Mouse (Mus musculus): Measurements from ENCODE around the gene Tfcp2l1.
A peak's percentile ranks its signal among the peaks of the same experiment; 100 is the strongest.
"Not testable (repeated sequence)": the region's sequence is repeated elsewhere in the genome, so short reads cannot be mapped to it uniquely, and the experiment has no call there.

The Tfcp2l1 gene

DNA sequence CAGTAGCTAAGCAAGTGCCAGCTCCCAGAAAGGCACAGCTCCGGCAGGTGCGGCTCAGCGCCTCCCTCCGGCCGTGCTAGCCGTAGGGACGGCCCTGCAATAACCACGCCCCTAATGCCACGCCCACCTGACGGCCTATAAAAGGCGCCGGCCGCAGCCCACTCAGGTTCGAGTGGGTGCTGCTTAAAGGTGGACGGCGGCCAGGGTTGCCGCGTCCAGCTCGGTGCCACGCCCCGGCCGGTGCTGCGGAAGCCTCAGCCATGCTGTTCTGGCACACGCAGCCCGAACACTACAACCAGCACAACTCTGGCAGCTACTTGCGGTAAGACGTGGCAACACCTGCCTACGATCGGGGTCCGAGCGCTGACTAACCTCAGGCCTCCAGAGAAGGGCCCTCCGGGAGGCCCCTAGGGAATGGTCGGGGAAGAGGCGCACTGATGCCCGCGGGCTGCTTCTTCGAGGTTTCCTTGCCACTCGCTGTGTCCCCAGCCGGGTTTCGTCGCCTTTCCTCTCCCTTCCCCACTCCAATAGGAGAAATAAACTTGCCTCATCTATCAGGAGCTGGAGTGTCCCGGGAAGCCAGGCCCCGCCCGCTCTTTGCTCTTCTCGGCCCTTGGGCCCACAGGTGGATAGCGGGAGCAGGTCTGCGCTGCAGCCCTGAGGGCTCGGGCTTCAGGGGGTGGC is at the start of gene Tfcp2l1:
Gene Tfcp2l1 (plus strand): TSS at position 165 of the 684 bp plus-strand sequence.
- DNase-seq, result peak; percentile 34

DNA sequence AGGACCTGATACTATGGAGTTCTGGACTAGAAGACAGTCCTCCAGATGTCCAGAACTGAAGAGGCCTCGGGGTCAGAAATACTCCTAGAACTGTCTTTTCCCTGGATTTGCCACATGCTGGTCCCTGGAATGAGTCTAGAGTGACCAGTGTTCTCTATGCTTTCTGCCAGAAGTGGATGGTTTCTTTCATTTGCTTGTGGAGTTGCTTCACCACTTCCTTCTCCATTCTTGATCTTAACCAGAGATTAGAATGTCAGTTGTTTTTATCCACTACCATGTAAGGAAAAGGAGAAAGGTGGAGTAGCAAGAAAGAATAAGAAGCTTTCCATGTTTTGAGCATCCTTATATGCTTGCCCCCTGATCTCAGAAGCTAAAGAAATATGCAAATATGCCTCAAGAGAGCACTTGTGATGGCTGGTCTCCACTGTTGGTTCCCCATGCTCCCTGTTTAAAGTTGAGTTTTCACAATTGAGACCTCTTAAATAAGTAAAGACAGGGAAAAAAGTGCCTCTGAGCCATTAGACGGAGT is 47.5 kb upstream of the Tfcp2l1 start:
- no peak for DNase-seq

DNA sequence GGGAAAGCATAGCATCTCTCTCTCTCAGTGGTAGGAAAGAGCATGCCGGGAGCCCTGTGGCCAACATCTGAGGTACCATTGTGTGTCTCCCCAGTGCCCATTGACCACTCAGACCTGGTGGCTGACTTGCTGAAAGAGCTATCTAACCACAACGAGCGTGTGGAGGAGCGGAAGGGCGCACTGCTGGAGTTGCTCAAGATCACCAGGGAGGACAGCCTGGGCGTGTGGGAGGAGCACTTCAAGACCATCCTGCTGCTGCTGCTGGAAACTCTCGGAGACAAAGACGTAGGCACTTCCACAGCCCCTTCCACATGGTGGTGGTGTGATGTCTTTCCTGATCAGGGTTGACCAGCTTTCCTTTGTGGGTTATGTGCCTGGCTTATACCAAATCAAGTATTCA is 46.6 kb upstream of the Tfcp2l1 start:
- DNase-seq, result peak; percentile 14

GRCm38 (mm10) chr1:118589721-118590120 is 38.0 kb upstream of the Tfcp2l1 start:
- DNase-seq, result peak; percentile 14

DNA sequence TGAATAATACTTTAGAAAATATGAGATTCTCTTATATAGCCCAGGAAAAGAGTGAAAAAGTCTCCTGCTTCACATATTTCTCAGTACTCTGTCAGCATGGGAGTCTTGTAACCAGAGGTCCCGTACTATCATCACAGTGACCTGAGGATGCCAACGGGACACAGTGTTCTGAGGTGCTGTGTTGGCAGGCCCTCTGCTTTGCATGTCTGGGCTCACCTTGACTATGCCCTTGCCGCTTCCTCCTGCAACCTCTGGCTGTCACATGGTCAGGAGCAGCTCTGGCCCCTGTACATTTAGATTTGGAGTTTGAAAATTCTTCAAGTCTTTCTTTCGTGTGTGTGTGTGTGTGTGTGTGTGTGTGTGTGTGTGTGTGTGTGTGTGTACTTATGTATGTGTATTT is 34.8 kb upstream of the Tfcp2l1 start:
- DNase-seq, result no peak

DNA sequence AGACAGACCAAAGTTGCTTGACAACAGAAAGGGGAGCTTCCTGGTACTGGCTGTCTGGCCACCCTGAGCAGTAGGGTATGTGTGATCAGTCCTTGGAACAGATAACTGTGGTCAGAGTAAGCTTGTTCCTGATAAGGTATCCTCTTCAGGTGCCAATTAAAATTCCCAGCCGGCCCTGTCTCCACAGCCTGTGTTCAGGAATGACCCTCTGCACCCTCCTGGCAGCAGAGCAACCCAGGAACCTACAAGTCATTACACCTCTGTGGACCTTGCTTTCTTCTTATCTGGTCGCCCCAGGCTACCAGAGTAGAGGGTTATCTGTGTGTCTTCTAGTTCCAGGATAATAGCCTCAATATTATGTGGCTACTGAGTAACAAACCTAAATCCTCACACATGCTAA is 32.4 kb upstream of the Tfcp2l1 start:
- DNase-seq, result no peak

GRCm38 (mm10) chr1:118597475-118598213 is 30.1 kb upstream of the Tfcp2l1 start:
- no peak for DNase-seq

GRCm38 (mm10) chr1:118598339-118598738 is 29.4 kb upstream of the Tfcp2l1 start:
- DNase-seq, result no peak

- DNase-seq, result no peak
These were observed 14.0 kb upstream of the Tfcp2l1 start for GRCm38 (mm10) chr1:118613631-118614183.

- not testable (repeated sequence) for DNase-seq
These were observed 6.7 kb upstream of the Tfcp2l1 start for GRCm38 (mm10) chr1:118621055-118621454.

DNA sequence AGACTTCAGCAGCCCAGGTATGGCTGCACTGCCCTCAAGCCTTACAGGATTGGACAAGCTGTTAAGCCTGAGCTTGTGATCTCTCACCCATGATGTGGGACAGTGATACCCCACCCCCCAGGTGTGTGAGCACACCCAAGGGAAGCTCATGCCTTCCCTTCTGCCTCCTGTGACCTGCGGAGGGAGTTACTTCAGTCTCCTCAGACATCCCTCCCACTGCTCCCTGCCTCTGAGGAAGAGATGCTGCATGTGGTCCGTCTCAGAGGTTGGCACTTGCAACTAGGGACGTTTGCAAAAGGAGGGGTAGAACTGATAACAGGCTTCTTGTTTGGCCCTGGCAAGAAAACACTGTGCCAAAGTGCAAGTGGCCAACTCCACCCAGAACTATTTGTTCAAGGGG is 4.9 kb upstream of the Tfcp2l1 start:
- no peak for DNase-seq

GRCm38 (mm10) chr1:118625461-118625860 is 2.3 kb upstream of the Tfcp2l1 start:
- DNase-seq, result no peak

GRCm38 (mm10) chr1:118625921-118626320 is 1.8 kb upstream of the Tfcp2l1 start:
- no peak for DNase-seq

DNA sequence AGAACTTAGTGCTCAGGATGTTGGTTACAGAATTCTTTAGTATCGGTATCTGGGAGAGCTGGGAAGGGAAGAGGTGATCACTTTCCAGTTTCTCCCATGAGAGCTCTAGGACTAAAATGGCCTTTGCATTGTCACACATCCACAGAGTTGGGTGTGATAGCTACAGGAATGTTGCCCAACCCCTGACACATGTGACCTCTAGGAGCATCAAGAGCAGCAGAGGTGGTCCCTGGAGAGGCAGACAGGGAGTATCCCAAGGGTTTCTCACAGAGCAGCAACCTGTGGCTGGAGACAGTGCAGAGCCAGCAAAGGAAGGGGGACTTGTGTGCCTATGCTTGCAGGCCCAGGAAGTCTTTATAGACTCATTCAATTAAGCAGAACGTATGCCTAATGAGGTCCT is 1.3 kb upstream of the Tfcp2l1 start:
- no peak for DNase-seq

DNA sequence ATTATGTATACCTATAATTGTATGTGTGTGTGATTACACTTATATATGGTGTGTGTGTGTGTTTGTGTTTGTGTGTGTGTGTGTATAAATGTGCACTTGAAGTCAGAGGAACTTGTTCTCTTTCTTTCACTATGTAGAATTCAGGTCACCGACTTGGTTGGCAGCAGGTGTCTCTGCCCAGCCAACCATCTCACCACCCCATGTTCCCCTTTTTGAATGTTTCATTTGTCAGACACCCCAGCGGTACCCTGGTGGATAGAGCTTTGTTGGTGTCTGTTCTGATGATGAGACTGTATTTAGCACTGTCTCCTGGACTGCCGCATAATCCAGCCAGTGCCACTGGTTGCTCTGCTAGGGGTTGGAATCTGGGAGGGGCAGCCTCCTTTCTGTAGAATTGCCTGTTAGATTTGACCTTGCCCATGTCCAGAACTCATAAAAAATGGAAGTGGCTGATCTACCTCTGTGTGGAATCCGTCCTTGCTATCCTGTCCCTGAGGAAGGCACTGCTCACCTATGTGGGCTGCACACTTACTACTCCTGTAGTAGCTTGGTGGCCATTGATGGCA is 5.8 kb downstream of the Tfcp2l1 start:
- no peak for DNase-seq

DNA sequence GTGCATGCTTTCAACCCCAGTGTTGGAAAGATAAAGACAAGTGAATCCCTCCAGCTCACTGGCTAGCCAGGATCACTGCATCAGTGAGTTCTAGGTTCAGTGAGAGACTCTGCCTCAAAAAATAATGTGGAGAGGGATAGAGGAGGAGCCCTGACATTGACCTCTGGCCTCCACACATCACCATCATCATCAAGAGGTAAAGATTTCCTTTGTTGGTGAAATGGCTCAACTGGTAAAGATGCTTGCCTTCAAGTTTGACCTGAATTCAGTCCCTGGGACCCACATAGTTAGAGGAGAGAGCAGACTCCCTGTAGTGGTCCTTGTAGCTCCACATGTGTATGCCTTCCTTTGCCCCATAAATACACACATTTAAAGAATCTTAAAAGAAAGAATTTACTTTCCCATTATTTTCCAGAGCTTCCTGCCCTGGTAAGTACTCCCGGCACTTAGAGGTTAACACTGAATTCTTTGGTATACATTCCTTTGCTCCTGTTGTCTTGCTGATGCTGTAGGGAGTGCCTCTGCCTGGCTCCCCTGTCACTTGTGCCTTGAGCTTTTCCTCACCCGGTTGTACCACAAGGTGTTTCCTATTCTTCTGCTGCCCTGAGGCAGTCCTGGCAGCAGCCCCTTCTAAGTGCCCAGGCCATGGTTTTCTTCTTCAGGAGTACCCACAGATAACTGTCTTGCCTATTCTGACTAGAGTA is 14.7 kb downstream of the Tfcp2l1 start:
- no peak for DNase-seq

DNA sequence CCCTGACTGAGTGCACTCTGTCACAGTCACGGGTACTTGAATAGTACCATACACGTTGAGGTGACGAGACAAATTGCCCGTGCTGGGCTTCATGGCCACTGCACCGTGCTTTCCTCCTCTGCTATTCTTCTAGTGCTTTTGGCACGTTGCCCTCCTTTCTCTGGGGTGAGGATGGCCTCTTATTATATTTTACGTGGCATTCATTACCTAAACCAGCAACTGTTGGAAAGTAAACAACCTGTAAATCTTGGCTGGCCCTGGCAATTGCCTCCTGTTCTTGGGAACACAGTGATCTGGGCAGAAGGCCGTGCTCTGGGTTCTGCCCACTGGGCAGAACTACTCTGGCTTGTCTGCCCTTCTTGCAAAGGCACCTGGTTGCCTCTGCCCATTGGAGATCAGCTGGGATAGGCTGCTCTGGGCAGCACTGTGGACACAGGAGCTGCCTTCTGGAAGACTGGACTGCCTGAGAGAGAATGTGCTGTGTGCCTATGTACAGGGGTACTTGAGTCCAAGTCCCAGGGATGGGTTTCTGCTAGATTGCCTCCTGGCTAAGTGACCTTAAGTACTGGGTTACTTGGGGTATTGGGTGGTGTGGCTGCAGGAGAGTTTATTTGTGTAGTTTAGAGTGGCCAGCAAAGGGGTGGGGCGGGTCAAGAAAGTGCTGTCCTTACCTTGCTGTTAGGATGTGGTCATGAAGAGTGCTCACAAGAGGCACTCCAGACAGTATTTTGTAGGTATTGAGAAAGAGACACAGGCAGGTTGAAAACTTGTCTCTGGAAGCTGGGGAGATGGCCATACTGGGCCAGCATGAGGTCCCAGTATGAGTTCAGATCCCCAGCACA is 15.6 kb downstream of the Tfcp2l1 start:
- DNase-seq, result no peak

DNA sequence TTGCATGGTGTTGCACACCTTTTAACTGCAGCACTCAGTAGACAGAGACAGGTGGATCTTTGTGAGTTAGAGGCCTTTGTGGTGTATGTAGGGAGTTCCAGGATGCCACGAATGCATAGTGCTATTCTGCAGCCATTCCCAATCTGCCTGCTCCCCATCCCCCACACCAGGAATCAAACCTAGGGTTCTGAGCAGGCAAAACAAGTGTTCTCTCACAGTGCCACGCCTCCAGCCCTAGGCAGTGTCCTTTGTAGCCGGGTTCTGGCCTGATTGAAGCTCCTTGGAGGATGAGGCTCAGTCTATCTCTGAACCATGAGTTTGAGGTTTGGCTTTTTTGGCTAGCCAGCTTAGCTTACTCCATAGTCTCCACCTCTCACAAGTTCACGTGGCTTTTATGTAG is 18.0 kb downstream of the Tfcp2l1 start:
- DNase-seq, result no peak

GRCm38 (mm10) chr1:118648015-118648414 is 20.3 kb downstream of the Tfcp2l1 start:
- no peak for DNase-seq

GRCm38 (mm10) chr1:118649933-118650770 is 22.4 kb downstream of the Tfcp2l1 start:
- peak; percentile 3 for DNase-seq

GRCm38 (mm10) chr1:118650771-118651080 is 23.0 kb downstream of the Tfcp2l1 start:
- DNase-seq, result no peak
